Mouse (Mus musculus) cerebellum, adult 2 months (tissue): Measurements from ENCODE around the gene Nt5c1a. TPM values are rescaled to one million over a fixed set of nuclear protein-coding genes. Genes with fewer than 3 reads are reported as not detected.

Experiments
- DNase-seq, 2 experiments: peaks; one replicate each; pipeline ENCODE4 v3.0.0; 2021
- H3K27ac ChIP-seq: fragments of 200-500 bp; 2 replicates; pipeline ENCODE4 v1.5.1; 2012; ENCODE audit warnings: low read length, control low read depth, inconsistent platforms; ENCODE audit not compliant: insufficient read depth
- H3K27me3 ChIP-seq: fragments of 200-500 bp; 2 replicates; pipeline ENCODE4 v1.6.1; 2012; ENCODE audit warnings: inconsistent platforms, mild to moderate bottlenecking, low read length, moderate library complexity; ENCODE audit not compliant: control insufficient read depth, insufficient read depth
- H3K4me1 ChIP-seq: fragments of 200-500 bp; 2 replicates; pipeline ENCODE4 v1.6.1; 2011; ENCODE audit warnings: low read length; ENCODE audit not compliant: control insufficient read depth, insufficient read depth
- H3K4me3 ChIP-seq: fragments of 200-500 bp; replicated peaks from 2 replicates; pipeline ENCODE3; 2011; ENCODE audit warnings: mild to moderate bottlenecking, low read depth, low read length, control low read depth; ENCODE audit not compliant: insufficient read depth
- CTCF ChIP-seq: fragments of 200-500 bp; IDR thresholded peaks from 2 replicates; pipeline ENCODE4 v1.5.1; 2011; ENCODE audit warnings: low read depth, mild to moderate bottlenecking, control low read depth, low read length, moderate library complexity, borderline replicate concordance; ENCODE audit not compliant: insufficient read depth
- POLR2A ChIP-seq: fragments of 200-500 bp; IDR thresholded peaks from 2 replicates; pipeline ENCODE4 v1.6.1; 2011; ENCODE audit warnings: low read length, control low read depth, borderline replicate concordance; ENCODE audit not compliant: insufficient read depth
- WGBS: fragments of 180-500 bp; shearing (Covaris S2); methylation state at CpG from one replicate; pipeline ENCODE4 v1.1.7; 2018; 5-methylcytosine and 5-hydroxymethylcytosine counted together
- polyA plus RNA-seq: library from polyadenylated mRNA; depleted of rRNA; stranded (reverse); fragments of >200 nt; gene quantifications from 2 replicates; pipeline ENCODE4 v1.2.3, GENCODE M21; 2012

Gene Nt5c1a
- polyA plus RNA-seq, 1 experiment = 9.8 TPM

GRCm38 (mm10) chr4:123239361-123240203, 38.3 kb downstream of the Nt5c1a start:
- Histone ChIP-seq H3K4me1 (no peaks in the 10 kb centered on the region), H3K27ac (no peak overlapping the region), H3K27me3 (peaks cover 6% of the 10 kb centered on the region; the same call in 1 of the 2 replicates), H3K4me3 (no peak overlapping the region)
- WGBS = 13% methylated on average over 58 of the region's 58 CpGs
- no peak for TF ChIP-seq POLR2A
- no peak for TF ChIP-seq CTCF
- DNase-seq = no peak

DNA sequence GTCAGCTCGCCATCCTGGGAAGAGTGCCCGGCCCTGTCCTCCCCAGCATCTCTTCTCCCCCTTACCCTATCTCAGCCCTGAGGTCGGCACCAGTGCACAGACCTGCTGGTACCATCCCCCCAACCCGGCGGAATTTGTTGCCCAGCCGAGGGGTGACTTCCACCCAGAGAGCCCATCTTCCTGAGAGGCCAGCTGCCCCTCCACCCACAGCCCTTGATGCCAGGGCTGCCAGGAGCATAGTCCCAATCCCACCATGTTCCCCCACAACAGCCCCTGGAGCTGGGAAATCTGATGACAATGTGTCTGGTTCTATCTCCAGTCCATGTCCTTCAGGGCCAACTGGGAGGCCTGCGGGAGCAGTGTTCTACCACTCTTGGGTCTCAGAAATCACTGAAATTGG, 44.9 kb downstream of the Nt5c1a start:
- no peak for DNase-seq
- Histone ChIP-seq H3K27ac (no peak overlapping the region), H3K4me3 (no peak overlapping the region), H3K4me1 (peaks cover 3% of the 10 kb centered on the region; the same call in 1 of the 2 replicates), H3K27me3 (no peaks in the 10 kb centered on the region)
- TF ChIP-seq POLR2A (no peak), CTCF (no peak)
- 89% methylated on average over 7 of the region's 7 CpGs for WGBS

DNA sequence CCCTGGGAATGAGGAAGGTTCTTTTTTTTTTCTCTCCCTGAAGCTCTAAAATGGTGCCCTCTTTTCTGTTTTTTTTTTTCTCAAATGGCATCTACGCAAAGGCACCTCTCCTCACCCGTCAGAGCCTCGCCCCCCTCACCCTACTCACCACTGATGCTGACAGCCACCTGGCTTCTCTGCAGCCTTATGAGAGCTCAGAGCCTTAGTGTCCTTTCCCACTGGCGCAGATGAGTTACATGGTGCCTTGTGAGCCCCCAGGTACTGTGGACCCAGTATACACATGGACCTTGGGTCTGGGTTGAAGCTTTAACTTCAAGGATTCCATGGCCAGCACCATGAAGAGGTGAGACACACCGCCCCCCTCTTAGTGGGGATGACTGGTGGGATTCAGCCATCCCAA, 45.3 kb downstream of the Nt5c1a start:
- H3K27me3 ChIP-seq = no peaks in the 10 kb centered on the region
- H3K4me3 ChIP-seq = no peak overlapping the region
- H3K27ac ChIP-seq = no peak overlapping the region
- peaks cover 3% of the 10 kb centered on the region; the same call in 1 of the 2 replicates for H3K4me1 ChIP-seq
- no peak for TF ChIP-seq POLR2A
- no peak for TF ChIP-seq CTCF
- 98% methylated on average over 5 of the region's 5 CpGs for WGBS
- no peak for DNase-seq

DNA sequence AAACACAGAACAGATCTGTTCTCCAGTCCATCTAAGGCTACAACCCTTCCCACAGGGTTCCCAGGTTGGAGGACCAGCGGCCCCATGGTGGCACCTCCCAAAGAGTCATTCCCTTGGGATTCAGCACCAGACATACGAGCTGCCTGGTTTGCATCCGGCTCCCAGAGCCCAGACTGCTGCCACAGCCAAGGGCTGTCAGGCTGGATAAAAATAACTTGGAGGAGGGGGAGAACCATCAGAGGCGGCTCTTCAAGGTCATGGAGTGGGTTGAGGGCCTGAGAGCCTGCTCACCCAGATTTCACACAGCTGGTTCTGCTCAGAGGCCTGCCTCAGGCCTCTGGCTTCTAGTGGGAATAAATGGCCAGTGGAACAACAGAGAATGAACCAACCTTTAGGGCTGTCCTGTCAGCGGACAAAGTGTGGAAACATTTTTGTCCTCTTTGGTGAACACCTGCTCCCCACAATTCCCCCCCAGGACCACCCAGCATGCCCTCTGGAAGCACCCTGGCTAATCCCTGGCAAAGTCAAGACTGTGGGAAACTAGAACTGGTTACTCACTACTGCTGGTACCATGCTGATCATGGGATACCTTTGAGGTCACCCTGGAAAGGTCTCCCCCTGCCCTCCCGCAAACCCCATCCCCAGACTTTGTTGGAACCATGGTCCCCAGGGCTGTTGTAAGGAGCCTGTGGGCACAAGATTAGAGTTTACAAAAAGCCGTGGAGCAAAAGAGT, 46.0 kb downstream of the Nt5c1a start:
- no peak for DNase-seq
- peaks cover 7% of the 10 kb centered on the region; the same call in 1 of the 2 replicates for H3K4me1 ChIP-seq
- no peaks in the 10 kb centered on the region for H3K27me3 ChIP-seq
- TF ChIP-seq POLR2A = no peak
- TF ChIP-seq CTCF = no peak
- H3K4me3 ChIP-seq = no peak overlapping the region
- 80% methylated on average over 7 of the region's 7 CpGs for WGBS
- no peak overlapping the region for H3K27ac ChIP-seq

DNA sequence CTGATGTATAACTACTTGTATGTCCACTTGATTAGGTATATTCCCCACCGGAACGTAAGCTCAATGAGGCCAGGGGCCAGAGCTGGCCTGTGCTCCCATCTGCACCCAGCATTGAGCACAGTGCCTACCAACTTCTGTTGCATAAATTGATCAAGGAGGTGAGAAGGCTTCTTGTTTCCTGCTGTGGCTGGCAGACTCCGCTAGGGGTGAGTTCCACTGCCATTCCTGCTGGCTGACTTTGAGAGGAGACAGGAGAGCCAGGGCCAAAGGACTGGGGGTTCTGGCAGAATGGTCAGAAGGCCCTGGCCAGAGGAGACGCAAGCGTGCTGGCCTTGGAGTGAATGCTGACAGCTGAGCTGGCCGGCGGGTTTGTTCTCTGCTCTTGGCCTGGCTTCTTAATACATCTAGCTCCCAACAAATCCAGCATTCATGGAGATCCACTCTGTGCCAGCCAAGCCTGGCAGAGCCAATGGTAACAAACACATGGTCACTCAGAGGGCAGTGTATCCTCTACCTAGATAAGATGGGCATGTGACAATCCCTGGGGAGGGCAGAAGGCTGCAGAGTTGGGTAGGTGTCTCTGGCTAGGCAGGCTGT, 47.8 kb downstream of the Nt5c1a start:
- H3K27ac ChIP-seq = peak overlapping the region; percentile 49
- no peaks in the 10 kb centered on the region for H3K27me3 ChIP-seq
- H3K4me3 ChIP-seq = no peak overlapping the region
- DNase-seq = peak; percentile 74 to 88
- 5% methylated on average over 7 of the region's 7 CpGs for WGBS
- TF ChIP-seq CTCF (peak; percentile 1; the same call in 1 of the 2 replicates), POLR2A (no peak)
- peaks cover 9% of the 10 kb centered on the region; the same call in 1 of the 2 replicates for H3K4me1 ChIP-seq

DNA sequence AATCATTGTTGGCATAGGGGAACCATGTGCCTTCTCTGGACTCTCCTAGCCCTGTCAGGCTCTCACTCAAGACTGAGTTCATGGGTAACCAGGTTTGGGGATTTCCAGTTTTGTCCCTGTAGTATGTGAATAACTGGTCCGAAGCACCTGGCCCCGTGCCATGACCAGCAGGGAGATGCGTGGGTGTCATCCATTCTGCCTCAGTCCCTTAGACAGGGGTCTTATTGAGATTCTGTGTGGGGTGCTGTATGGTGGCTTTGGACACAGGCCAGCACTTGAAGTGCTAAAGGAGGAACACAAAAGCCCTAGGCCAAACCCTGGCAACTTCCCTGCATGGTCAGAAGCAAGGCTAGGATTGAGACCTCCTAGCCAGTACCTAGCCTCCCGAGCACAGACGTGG, 50.9 kb downstream of the Nt5c1a start:
- H3K4me1 ChIP-seq = peaks cover 9% of the 10 kb centered on the region; the same call in 1 of the 2 replicates
- no peak for TF ChIP-seq POLR2A
- DNase-seq = no peak
- no peak overlapping the region for H3K4me3 ChIP-seq
- no peaks in the 10 kb centered on the region for H3K27me3 ChIP-seq
- 39% methylated on average over 5 of the region's 5 CpGs for WGBS
- no peak overlapping the region for H3K27ac ChIP-seq

GRCm38 (mm10) chr4:123254617-123255016, 53.3 kb downstream of the Nt5c1a start:
- 0 out of 2 replicates have a peak, but pooled peaks cover 5% of the 10 kb centered on the region for H3K4me1 ChIP-seq
- TF ChIP-seq CTCF = peak; percentile 51
- TF ChIP-seq POLR2A = no peak
- WGBS = 6% methylated on average over 5 of the region's 5 CpGs
- H3K4me3 ChIP-seq = no peak overlapping the region
- peak in 1 of 2 experiments; percentile 61 for DNase-seq
- no peaks in the 10 kb centered on the region for H3K27me3 ChIP-seq
- H3K27ac ChIP-seq = no peak overlapping the region
